Mouse (Mus musculus): ENCODE measurements around the gene Mef2c.

Mef2c gene

DNA sequence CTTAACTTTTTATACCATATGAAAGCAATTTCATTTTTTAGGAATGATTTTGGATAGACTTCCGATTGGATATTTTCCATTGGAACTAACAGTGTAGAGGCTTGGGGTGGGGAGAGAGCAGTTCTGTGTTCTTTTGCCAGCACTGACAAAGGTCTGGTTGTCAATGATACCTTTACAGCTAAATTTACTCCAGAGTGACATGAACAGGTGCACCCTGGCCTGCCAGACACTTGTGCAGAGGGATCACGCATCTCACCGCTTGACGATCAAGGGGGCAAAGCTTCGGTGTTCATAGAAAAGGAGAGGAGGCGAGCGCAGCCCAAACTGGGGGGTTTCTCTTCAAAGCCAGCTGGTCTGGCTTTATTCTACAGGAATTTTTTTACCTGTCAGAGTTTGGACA lies at the start of gene Mef2c:
Gene Mef2c, plus strand, starts transcription at position 116 of the 400 bp plus-strand sequence.
- DNase-seq (ENCODE audit: low spot score): no peak

DNA sequence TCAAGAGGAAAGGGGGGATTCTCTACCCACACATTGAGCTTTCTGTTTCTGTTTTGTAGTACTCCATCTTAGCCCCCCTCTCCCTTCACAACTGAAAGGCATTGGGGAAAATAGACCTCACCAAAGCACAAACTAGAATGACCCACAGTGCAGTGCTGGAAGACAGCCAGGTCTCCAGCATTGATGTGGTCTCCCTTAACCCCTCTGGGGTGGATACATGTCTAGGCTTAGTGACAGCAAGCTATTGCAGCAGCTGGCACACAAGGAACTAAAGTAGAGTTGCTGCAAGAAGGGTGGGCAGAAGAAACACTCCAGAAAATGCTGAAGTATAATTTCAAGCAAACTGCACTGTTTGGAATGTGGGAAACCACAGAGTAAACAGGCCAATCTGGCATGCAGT lies 45.1 kb upstream of the Mef2c start:
- DNase-seq (ENCODE audit: low spot score): no peak

DNA sequence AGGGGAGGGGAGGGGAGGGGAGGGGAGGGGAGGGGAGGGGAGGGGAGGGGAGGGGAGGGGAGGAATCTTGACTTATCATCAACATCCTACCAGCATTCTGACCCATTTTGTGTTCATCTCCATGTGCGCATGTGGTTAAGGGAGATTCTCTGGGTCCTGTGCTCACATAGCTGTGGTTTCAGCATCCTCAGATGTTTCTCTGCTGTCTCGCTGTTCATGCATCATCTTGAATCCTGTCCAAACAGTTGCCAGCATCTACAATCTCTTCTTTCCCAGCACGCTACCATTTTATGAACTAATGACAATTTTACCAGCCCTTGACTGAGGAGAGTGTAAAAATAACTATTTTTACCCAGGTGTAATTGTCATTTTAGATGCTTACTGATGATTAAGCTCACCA lies 44.2 kb upstream of the Mef2c start:
- DNase-seq (ENCODE audit: low spot score): no peak

DNA sequence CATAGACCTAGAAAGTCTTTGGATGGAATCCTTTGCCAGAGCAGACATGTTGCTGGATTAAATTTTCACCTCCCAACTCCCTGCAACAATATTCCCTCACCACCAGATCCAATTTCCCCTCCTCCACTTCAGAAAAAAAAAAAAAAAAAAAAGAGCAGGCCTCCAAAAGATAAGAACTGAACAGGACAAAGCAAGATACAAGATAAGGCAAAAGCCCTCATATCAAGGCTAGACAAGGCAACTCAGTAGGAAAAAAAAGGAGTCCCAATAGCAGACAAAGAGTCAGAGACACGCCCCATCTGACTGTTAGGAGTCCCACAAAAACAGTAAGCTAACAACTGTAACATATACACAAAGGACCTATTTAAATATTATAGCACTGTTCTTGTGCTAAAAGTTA lies 43.2 kb upstream of the Mef2c start:
- DNase-seq (ENCODE audit: low spot score): no peak

DNA sequence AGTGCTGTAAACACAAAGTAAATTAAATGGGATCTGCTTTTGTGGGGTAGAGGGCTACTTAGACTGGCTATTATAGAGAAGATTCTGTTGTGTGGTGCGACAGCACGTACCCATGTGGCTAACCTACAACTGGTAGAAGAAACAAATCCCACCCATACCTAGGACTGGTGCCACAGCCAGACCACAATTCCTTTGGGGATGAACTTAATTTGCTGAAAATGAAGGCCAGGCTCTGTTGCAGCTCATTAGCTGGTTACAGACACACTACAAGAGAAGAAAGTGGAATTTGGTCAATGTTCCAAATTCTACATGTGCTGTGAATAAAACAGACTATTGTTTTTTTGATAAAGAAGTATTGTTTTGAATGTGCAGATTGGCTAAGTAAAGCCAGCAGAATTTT lies 42.3 kb upstream of the Mef2c start:
- no peak for DNase-seq (ENCODE audit: low spot score)

DNA sequence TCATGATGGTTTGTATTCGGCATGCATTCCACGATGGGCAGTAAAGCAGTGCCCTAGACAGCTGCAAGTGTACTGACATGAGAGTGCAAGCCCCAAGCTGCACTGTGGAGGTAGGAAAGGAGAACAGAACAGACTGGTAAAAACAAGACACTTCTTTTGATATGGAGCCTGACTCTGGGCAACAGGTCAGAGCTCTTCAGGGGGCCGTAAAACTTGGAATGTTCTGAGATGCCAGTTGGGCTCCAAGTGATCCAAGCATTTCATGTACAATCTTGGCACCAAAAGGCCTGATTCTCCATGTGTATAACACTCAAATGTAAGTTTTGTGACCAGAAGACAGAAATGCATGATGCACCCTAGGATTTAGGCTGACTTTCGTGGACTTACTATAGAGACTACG lies 37.1 kb upstream of the Mef2c start:
- DNase-seq (ENCODE audit: low spot score): no peak

DNA sequence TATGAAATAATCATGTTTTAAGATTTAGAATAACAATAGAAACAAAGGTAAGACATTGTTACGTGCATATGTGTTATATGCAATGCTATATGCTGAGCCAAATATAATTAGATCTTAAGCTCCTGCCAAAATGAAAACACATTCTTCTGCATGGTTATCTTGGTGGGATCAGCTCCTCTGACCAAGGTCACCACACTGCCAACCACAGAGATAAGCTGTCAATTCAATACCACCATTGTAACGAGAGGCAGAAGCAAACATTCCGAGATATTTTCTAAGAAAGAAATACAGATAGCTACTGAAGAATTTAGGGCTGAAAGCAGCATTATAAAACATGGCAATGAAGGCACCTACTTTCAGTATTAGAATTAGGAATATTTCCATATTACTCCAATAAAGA lies 35.0 kb upstream of the Mef2c start:
- DNase-seq (ENCODE audit: low spot score): no peak

DNA sequence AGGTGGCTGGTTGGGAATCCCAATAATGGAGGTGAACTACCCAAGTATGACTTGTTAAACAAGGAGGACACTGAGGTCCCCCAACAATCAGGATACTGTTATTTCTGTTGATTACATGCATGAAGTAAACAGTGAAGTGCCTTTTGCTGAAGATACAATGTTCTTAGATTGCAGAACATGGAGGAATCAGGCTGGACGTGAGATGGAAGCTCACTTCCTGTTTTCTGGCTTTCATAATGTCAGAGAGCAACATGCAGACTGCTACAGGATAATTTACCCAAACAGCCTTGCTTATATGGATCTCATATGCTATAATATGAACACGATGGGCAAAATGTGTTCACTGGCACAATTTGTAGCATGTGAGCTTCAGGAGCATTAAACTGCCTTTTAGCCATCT lies 30.1 kb upstream of the Mef2c start:
- no peak for DNase-seq (ENCODE audit: low spot score)

DNA sequence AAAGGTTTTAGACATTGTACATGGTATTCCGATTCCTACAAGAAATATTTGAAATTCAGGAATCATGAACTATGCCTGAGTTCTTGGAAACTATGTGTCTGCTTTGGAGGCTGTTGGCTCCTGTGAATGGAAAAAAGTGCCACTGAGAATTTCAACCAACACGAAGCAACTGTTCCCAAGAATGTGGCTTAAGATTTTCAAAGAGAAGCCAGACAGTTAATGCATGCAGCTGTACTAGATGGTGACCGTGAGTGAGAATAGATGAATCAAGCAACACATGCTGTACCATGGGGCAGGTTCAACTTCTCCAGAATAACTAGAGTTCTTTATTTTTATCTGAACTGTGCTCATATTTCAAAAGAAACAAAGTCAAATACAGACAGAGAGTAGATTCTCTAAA lies 23.4 kb upstream of the Mef2c start:
- DNase-seq (ENCODE audit: low spot score): no peak

DNA sequence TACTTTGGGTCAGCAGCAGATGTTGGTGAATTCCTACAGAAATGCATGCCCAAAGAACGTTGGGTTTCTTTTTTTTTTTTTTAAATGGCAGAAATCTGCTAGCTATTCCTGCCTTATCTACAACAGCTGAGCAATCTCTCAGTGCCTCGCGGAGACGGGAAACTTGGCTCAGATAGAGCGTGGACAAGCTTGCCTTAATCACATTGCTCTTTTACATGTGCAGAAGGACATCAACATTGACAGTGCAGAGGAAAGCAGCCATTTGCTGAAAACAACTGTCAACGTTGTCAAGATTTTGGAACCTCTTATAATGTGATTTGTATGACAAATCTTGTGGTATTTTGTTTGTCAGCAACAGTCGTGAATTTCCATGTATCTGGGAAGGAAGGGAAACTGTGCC lies 22.5 kb upstream of the Mef2c start:
- DNase-seq (ENCODE audit: low spot score): no peak

DNA sequence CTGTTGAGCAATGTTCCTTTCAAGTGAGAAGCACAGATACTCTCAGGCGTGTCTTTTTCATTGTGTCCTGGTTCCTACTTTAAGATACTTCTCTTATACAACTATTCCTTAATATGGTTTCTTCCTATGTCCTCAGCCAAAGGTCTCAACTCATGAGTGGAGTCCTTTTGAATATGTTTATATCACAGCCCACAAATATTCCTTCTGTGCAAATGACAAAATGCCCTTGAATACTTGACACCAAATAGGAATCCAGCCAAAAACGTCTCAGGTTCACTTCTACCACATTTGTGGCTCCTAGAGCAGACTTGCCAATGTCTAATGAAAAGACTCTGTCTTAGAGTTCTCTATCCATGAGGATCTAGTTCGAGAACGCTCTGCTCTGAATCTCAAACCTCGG lies 21.7 kb upstream of the Mef2c start:
- no peak for DNase-seq (ENCODE audit: low spot score)

DNA sequence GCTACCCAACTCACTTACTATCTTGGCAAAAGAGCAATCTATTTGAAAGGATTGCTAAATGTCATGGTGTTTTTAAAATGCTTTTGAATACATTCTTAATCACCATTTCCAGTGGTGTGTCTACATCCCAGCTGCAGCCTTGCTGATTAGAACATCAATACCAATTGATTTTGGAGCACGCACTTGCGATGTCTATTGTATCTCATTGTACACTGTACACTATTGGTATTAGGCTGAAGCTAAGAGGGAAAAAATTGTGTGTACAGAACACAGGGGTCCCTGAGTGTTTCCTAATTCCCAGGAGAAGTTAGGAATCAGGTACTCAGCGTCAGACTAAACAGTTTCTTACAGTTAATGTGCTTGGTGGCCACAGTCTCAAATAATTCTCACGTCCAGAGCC lies 19.6 kb upstream of the Mef2c start:
- no peak for DNase-seq (ENCODE audit: low spot score)

DNA sequence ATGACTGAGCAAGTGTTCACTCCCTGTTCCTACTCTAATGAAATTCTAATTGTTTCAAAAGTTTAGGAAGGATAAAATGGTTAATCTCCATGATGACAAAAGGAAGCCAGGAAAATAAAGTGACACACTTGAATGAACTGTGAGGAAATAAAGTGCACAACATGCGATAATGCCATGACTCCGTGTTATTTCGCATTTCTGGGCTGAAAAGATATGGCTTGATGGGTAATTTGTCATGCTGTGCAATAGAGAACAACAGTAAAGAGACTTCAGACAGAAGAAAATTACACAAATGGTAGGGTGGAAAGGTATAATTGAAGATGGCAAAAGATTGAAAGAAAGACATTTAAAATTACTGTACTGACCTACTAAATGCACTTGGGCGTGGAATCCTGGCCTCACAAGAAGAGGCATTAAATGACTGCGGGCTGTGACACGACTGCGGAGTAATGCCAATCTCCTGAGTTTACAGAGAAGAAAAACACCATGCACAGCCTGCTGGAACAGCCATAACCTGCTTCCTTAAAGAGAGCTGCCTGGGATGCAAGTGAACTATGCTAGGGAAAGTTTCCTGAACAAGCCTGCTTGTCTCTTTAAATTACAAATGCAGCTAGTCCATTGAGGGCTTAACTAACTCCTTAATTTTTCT lies 19.0 kb upstream of the Mef2c start:
- DNase-seq (ENCODE audit: low spot score): no peak

DNA sequence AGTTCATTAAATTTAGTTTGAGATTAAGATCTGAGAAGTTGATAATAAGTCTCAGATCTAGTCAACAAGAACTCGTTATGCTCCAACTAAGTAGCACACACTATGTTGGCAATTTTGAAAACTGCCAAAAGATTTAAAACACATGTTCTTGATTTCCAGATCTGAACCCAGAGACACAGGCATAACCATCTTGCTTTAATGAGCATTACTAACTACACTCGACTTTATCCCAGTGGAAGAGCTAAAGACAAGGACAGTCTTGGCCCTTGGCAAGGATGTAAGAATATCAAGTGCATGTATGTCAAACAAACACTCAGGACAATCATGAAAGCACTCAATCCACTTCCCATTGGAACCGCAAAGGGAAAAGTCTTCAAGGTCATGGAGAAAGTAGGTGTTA lies 11.8 kb upstream of the Mef2c start:
- no peak for DNase-seq (ENCODE audit: low spot score)

DNA sequence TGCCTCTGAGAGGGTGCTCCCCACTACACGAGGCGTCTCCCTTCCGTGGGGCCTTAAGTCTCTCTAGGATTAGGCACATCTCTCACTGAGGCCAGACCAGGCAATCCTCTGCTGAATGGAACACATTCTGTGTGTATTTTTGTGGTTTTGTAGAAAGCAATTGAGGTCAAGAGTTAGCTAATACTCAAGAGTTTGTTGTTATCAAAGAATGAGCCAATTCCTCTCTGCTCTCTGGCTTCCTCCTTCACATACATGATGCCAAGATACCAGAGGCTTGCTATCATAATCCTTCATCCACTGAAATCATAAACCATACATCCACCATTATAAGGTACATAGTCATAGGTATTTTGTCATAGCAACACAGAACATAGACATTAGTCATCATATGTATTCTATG lies 6.1 kb upstream of the Mef2c start:
- no peak for DNase-seq (ENCODE audit: low spot score)

DNA sequence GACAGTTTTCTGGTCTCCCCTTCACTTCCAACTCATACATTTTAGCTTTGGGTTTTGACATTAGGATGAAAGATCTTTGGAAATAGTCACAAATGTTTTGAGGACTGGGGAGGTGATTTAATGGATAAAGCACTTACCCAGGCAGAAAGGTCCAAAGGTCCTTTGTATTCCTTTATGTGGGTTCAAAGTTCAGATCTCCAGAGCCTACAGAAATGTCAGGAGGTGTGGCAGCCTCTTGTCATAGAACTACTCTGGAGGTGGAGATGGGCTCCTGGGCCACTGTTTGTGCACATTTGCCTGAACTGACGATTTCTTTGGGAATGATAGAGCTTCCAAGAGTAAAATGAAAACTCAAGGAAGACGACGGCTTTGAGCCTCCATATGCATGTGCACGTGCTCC lies 4.3 kb upstream of the Mef2c start:
- DNase-seq (ENCODE audit: low spot score): no peak

DNA sequence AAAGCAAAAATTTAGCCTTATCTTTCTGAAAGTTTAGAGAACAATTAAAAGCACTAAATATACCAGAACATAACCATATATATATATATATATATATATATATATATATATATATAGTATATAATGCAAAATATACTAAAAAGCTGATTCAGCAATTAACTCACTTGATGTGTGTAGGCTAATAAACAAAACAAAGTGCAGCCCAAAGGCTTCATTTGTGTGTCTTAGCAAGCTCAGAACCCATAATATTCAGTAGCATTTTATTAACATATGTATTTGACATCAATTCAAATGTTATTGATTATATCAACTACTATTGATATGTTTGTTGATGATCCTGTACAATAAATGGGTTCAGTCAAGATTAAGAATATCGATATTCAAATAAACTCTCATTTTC lies 3.9 kb downstream of the Mef2c start:
- DNase-seq (ENCODE audit: low spot score): no peak

DNA sequence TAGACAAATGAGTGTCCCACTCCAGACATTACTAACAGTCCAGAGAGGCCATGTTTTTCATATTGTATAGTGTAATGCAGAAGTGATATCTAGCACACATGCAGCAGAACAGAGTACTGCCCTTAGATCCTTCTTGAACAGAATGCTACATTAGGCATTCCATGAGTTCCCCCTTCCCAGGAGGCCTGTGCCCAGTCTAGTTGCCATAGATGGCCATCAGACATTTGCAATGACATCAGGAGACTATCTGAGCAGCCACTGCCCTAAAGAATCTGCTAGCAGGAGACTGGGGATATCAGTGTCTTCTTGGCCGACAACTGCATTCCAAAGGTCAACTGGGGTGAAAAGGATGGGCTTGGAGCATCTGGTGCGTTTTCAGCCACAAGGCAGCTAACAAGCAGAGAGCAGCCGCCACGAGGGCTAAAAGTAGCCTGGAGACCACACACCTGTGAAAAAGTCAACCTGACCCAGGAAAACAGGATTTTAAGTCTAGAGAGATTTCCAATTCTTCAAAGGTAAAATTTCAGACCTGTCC lies 11.2 kb downstream of the Mef2c start:
- DNase-seq (ENCODE audit: low spot score): no peak

DNA sequence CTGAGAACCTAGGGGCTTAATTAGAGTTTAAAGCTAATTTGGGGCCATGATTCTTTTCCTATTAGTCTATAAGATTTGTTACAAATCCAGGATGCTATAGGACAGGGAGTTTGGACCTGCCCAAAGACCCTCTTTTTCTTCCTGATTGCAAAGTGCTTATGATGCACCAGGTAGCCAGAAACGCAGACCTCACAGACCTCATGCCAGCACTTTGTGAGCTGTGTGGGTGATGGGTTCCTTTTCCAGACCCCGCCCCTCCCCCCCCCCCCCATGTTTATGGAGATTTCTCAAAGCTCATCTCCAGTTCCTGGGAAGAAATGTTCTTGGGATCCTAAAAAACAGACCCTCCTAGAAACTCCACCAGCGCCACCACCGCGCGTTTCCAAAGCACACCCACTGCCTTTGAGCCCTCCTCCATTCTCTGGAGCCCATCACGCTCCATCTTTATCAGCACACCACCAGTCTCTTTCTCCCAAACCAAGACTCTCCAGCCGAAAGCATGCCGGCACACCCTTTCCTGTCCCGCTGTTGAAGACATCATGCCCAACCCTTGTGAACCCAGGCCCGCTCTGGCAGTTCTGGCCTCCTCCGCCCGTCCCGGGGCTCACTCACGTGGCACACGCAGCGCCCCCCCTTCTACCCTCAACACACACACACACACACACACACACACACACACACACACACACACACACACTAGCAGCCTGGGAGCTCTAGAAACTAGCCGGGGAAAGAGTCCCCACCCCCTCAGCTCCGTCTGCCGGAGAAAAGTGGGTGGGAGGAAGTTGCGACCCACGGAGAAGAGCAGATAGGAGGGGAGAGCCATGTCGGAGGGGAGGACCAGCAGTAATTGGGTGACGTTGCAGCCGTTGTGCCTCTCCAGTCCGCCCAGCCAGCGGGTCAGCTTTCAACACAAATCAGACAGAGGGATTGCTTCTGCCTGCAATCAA lies 14.1 kb downstream of the Mef2c start:
- no peak for DNase-seq (ENCODE audit: low spot score)

DNA sequence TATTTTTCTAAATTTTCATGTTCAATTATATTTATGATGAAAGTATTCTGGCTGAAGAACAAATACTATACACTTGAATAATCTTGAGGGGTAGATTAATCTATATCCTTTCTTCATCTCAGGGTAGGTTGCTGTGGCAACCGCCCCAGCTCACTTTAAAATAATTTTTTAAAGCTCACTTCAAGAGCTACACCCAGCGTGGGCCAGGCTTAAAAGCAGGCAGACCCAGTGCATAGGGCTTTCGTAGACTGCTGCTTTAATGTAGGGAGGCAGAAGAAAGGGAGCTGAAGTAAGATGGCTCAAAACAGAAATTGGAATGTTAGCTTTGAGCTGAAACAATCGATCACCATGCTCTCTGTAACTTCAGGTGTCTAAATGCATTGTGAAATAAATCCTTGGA lies 17.0 kb downstream of the Mef2c start:
- no peak for DNase-seq (ENCODE audit: low spot score)

DNA sequence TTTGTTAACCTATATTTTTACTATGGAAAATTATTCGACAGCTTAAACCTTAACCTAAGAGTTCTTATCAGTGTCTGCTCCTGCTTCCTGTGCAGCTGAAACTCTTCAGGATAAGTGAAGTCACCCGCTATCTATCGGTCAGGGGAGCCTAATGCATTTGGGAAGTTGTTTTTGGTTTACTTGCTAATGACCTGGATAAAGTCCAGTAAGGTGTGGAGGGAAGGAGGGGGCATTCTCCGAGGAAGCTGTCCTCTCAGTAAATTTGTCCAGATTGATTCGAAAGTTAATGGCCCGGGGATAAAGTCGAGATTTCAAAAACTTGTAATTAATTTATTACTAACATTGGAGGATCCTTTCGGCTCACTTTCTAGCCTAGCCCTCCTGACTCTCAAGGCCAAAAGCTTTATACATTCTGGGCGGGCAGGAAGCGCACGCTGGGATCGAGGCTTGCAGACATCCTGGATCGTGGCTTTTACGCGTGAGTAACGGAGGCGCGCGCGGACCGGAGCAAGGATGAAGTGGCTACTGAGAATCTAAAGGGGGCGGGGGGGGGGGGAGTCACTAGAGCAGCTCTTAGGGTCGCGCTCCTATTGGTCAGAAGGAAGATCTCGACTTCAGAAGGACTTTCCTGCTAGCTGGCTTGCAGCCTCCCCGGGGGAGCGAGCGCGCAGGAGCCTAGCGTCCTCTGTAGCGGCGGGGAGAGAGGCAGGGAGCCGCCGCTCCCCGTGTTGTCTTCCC lies 19.6 kb downstream of the Mef2c start:
- no peak for DNase-seq (ENCODE audit: low spot score)

DNA sequence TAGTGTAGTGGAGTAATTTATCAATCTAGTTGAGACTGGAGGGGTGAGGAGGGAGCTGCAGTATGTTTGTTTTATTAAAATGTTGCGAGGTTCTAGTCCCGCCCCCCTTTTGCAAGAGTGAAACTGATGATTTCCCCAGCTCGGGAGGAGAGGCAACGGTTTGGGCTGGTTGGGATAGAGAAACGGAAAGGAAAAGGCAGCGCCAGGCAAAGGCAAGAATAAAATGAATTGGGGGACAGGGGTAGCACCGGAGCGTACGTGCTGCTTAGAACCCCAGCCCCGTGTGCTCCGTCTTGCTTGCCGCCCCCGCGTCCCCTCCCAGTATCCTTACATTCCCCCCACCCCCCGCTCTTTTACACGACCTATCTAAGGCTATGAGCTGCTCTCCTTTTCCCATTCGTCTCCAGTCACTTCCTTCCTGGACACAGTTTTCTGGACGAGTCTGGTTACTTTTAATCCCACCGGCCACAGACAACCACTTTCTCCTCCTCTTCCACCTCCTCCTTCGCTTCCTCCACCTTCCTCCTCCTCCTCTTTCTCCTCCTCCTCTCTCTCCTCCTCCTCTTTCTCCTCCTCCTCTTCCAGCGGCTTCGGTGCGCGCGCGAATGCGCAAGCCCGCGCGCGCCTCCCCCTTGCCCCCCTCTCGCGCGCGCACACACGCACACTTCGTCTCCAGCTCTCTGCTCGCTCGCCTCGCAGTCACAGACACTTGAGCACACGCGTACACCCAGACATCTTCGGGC lies 20.5 kb downstream of the Mef2c start:
- DNase-seq (ENCODE audit: low spot score): peak; percentile 14

Measured in urinary bladder, postnatal 10 days (tissue).